Mouse (Mus musculus) mouse trophoblast stem cell (cell line): Measurements from ENCODE around the gene Bcor.

Source experiments
- in situ Hi-C, 2 experiments: fragments of 300-500 bp; cut with MseI, MboI; formaldehyde crosslinking; loops; 2 replicates in 1 of 2; 3 replicates in 1 of 2; pipeline ENCODE4 v1.15.1; 2025

The Bcor gene

GRCm38 (mm10) chrX:12126408-12127105 is 33.6 kb downstream of the Bcor start:
- in situ Hi-C loops: no loop called here

- in situ Hi-C loops: no loop called here
Observed at GRCm38 (mm10) chrX:12124571-12124970, 35.6 kb downstream of the Bcor start.

GRCm38 (mm10) chrX:12123687-12124087 is 36.5 kb downstream of the Bcor start:
- in situ Hi-C loops: no loop called here

GRCm38 (mm10) chrX:12122594-12123331 is 37.4 kb downstream of the Bcor start:
- in situ Hi-C loops: no loop called here

- in situ Hi-C loops: no loop called here
Observed at GRCm38 (mm10) chrX:12119476-12119875, 40.7 kb downstream of the Bcor start.

GRCm38 (mm10) chrX:12116128-12116527 is 44.0 kb downstream of the Bcor start:
- in situ Hi-C loops: no loop called here

GRCm38 (mm10) chrX:12112166-12112565 is 48.0 kb downstream of the Bcor start:
- in situ Hi-C loops: no loop called here

- in situ Hi-C loops: no loop called here
Observed at GRCm38 (mm10) chrX:12110518-12110917, 49.6 kb downstream of the Bcor start.

GRCm38 (mm10) chrX:12105358-12105757 is 54.8 kb downstream of the Bcor start:
- in situ Hi-C loops: no loop called here

GRCm38 (mm10) chrX:12096783-12097526 is 63.2 kb downstream of the Bcor start:
- in situ Hi-C loops: no loop called here

GRCm38 (mm10) chrX:12093371-12093770 is 66.8 kb downstream of the Bcor start:
- in situ Hi-C loops: no loop called here

GRCm38 (mm10) chrX:12091431-12092061 is 68.6 kb downstream of the Bcor start:
- in situ Hi-C loops: no loop called here

GRCm38 (mm10) chrX:12090871-12091404 is 69.2 kb downstream of the Bcor start:
- in situ Hi-C loops: no loop called here

GRCm38 (mm10) chrX:12090151-12090870 is 69.8 kb downstream of the Bcor start:
- in situ Hi-C loops: no loop called here

- in situ Hi-C loops: no loop called here
Observed at GRCm38 (mm10) chrX:12089353-12090081, 70.6 kb downstream of the Bcor start.

GRCm38 (mm10) chrX:12089027-12089340 is 71.2 kb downstream of the Bcor start:
- in situ Hi-C loops: no loop called here

GRCm38 (mm10) chrX:12088301-12089026 is 71.7 kb downstream of the Bcor start:
- in situ Hi-C loops: no loop called here

- in situ Hi-C loops: no loop called here
Observed at GRCm38 (mm10) chrX:12087511-12088300, 72.4 kb downstream of the Bcor start.
